Mouse (Mus musculus): Measurements from ENCODE around the gene Tctn3. TPM values are rescaled to one million over a fixed set of nuclear protein-coding genes. Genes with fewer than 3 reads are reported as not detected.

The Tctn3 gene
- polyA plus RNA-seq (2012; ENCODE audit: low replicate concordance) = 14.6 and 16.7 TPM in 2 replicates

GRCm38 (mm10) chr19:40611830-40612506 lies at the start of gene Tctn3, which contains the start of gene Entpd1:
Gene Tctn3 (minus strand): TSS chr19:40612233.
Gene Entpd1 (plus strand): TSS chr19:40612366.

GRCm38 (mm10) chr19:40588293-40588654 lies 23.8 kb downstream of the Tctn3 start, which contains the start of gene Aldh18a1:
Gene Aldh18a1 (minus strand): TSS chr19:40588463.

Other genes with a start within 250 kb of the Tctn3 start
- 3.2 and 3.6 TPM in 2 replicates for gene Sorbs1, start 98.5 kb downstream of the Tctn3 start, polyA plus RNA-seq (2012; ENCODE audit: low replicate concordance)
- 3.8 and 8.9 TPM in 2 replicates for gene Aldh18a1, start 23.8 kb downstream of the Tctn3 start, polyA plus RNA-seq (2012; ENCODE audit: low replicate concordance)
- gene Entpd1, start 133 bp upstream of the Tctn3 start, polyA plus RNA-seq (2012; ENCODE audit: low replicate concordance) = 17.2 and 56.2 TPM in 2 replicates
- gene Cc2d2b, start 136.5 kb upstream of the Tctn3 start, polyA plus RNA-seq (2012; ENCODE audit: low replicate concordance) = not detected in 2 replicates
- 3.3 and 3.6 TPM in 2 replicates for gene Ccnj, start 219.0 kb upstream of the Tctn3 start, polyA plus RNA-seq (2012; ENCODE audit: low replicate concordance)